Mouse (Mus musculus) Muller cell, postnatal 12 days (primary cell): Measurements from ENCODE around the gene Map2k6.

ENCODE experiments used
- DNase-seq: peaks from one replicate; pipeline ENCODE4 v3.0.0-alpha.2; 2015; ENCODE audit errors: inconsistent ontology term

The Map2k6 gene

DNA sequence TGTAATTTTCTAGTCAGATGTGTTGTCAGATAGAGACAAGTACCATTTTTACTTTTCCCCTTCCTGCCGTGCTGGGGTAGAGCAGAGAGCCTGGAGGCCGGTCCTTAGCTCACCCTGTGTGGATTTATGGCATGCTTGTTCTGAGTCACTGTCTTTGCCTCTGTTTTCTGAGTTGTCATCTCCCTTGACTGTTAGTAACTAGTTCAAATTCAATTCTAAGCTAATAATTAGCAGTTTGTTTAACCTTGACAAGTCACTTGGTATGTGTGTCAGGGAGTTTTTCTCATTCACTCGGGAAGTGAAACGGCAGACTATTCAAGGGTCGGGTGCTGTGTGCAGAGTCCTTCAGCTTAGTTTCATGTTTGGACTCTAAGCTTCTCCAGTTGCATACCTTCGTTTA, 86.2 kb downstream of the Map2k6 start:
- DNase-seq, result no peak

- no peak for DNase-seq
Measured at GRCm38 (mm10) chr11:110487796-110488195, 88.9 kb downstream of the Map2k6 start.

DNA sequence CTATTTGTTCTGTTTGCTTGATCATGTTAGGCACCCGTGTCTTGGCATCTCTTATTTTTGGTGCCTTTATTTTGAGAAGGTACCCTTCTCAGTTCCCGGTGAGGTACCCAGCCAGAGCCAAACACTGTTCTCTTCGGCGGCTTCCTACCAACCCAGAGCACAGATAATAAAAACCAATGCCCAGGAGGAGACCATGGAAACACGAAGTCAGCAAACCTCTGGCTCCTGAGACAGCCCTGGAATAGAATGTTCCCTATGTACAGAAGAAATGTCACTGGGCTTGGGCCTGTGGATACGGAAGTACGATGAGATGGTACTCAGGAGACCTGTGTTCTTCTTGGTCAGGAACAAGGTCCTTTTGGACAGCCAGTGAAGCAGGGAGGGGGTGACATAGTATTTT, 89.4 kb downstream of the Map2k6 start:
- no peak for DNase-seq

- DNase-seq, result no peak
Measured at GRCm38 (mm10) chr11:110495323-110496060, 96.6 kb downstream of the Map2k6 start.

DNA sequence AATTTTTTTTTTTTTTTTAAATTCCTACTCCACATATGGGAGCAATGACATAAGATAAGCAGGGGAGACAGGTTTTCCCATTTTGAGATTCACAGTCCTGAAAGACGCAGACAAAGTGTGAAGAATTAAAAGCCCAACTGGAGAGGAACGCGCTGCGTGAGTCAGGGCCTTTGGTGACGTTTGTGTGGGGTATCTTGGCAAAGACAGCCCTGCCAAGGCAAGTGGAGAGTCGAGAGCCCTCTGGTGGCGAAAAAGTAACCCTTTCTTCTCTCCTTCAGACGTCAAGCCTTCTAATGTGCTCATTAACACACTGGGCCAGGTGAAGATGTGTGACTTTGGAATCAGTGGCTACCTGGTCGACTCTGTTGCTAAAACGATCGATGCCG, 97.1 kb downstream of the Map2k6 start:
- peak; percentile 47 for DNase-seq

GRCm38 (mm10) chr11:110497743-110498142, 98.8 kb downstream of the Map2k6 start:
- DNase-seq, result no peak

- peak; percentile 38 for DNase-seq
Measured at GRCm38 (mm10) chr11:110498651-110499213, 99.8 kb downstream of the Map2k6 start.

DNA sequence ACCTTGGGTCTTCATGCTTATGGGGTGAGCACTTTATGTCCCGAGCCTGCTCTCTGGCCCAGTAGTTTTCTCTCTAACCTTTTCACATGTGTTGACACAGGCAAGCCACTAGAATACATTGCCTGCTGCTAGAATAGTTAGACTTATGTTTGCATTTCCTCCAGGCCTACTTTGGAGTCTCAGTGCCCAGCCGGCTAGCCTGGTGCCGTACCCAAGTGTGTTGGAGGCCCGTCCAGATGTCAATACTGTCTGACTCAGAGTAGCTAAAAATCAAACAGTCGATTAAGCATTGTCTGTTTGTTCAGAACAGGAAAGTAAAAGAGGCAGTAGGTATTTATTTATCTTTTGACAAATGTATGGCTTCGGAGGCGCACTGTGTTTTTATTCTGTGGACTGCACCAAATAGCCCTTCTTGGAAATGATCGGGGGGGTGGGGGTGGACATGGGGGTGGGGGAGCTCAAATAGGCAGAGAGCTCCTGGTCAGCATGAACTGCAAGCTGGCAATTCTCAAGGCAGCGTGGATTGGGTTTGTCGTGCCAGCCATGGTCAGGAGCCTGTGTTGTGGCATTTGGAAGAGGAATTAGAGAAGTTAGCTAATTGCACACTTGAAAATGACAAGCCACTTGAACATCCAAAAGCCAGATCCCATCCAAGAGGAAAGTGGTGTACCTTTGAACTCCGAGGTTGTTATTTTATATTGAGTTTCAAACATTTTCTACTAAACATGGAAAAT, 104.2 kb downstream of the Map2k6 start:
- DNase-seq, result no peak

GRCm38 (mm10) chr11:110511466-110511865, 112.5 kb downstream of the Map2k6 start:
- DNase-seq, result peak; percentile 84

DNA sequence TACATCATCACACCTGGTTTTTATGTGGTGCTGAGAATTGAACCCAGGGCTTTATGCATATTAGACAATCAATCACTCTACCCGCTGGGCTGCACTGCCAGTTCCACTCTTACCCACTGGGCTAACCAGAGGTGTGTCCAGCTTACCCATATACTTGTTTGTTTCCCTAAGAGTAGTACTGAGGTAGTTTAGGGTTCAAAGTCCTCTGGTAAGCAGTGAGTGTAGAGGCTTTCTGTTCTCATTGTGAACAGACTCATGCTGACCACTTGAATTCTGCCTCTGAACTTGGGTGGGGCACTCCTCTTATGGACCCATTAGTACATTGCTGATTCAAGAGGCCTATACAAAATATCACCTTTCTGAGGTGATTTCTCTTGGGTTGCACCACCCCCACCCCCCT, 119.7 kb downstream of the Map2k6 start:
- no peak for DNase-seq

DNA sequence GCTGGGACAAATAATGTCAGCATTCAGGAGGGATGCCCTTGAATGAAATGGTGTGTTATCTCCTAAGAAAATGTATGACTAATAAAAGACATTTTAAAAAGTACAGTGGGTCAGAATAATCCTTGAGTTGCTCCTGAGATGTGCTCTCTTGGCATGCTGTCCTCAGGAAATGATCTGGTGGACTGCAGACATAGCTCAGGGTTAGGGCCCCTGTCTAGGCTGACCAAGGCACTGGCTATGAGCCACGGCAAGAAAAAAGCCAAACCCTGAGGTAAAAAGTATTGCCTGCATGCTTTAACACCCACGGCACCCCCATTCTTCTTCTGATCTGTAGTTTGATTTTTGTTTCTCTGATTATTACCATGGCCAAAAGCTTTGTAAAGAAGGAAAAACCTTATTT, 124.0 kb downstream of the Map2k6 start:
- no peak for DNase-seq

DNA sequence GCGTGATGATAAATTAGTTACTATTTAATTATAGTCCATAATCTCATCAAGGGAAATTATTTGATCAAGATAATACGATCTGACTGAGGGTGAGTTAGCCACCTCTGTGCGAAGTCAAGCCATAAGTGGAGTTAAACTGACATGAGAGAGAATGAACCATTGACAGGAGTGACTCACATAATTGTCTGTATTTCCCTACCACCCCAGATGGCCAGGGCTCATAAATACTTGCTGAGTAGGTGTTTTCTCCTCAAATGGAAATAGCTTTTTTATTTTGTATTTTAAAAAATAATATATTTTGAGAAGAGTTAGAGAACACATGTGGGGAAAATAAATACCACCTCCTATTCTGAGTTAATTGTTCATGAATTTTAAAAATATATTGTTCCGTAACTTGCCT, 127.2 kb downstream of the Map2k6 start:
- no peak for DNase-seq

GRCm38 (mm10) chr11:110531087-110531486, 132.2 kb downstream of the Map2k6 start:
- DNase-seq, result no peak

GRCm38 (mm10) chr11:110534856-110535255, 135.9 kb downstream of the Map2k6 start:
- no peak for DNase-seq

DNA sequence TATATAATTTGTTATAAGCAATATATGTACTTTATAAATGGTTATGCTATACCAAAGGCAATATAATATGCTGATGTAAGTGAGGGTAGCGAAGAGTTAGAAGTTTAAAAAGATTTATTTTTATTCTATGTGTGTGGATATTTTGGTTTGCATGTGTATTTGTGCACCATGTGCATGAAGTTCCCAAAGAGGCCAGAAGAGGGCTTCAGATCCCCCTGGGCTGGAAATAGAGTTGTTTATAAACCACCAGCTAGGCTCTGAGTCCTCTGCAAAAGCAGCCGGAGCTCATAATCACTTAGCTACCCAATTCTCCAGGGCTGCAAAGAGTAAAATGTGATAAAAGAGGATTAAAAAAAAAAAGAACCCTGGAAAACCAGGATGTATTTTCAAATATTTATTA, 137.6 kb downstream of the Map2k6 start:
- DNase-seq, result no peak

GRCm38 (mm10) chr11:110537602-110538001, 138.7 kb downstream of the Map2k6 start:
- DNase-seq, result peak; percentile 60

GRCm38 (mm10) chr11:110538206-110538605, 139.3 kb downstream of the Map2k6 start:
- no peak for DNase-seq

DNA sequence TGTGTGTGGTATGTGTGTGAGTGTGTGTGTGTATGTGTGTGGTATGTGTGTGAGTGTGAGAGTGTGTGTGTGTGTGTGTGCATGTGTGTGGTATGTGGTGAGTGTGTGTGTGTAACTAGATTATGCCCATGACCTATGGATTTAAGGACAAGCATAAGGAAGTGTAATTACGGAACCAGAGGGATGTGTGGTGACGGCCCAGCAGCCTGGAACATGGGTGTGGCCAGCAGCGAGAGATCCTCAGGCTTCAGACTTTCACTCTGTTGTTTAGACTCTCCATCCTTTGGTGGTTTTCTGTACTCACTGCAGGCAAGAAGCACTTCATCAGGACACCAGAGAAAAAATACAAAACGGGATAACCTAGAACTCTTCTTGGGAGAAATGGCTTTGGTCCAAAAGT, 143.0 kb downstream of the Map2k6 start:
- DNase-seq, result no peak

- peak; percentile 61 for DNase-seq
Measured at GRCm38 (mm10) chr11:110544419-110545210, 145.7 kb downstream of the Map2k6 start.

GRCm38 (mm10) chr11:110545416-110545815, 146.5 kb downstream of the Map2k6 start:
- DNase-seq, result peak; percentile 17

DNA sequence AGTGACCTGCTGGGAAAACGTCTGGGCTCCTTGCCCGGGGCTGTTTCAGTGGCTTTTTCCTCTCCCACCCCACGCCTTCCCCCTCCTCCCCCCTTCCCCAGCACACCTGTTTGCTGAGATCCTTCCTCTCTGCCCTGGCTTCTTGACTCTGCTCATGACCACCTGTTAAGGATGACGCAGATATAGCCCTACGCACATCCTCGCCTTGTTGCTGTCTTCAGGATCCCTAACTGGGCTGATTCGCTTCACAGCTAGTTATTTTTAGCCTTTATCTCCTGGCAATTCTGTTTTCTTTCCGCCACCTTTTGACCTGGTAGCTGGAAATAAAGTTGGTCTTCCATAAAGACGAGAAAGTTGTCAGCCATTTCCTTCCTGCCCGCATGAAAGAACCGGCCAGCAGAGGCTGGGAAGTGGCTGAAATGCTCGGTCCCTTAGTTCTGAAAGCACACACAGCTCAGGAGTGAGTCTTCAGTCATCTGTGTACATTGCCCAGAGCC, 152.6 kb downstream of the Map2k6 start:
- DNase-seq, result no peak
